Mouse (Mus musculus) lung, postnatal 25 days (tissue): ENCODE measurements around the gene Snrpb.

ENCODE experiments used
- DNase-seq: peaks from one replicate; pipeline ENCODE4 v3.0.0; 2022; ENCODE audit warnings: low spot score

Snrpb gene

DNA sequence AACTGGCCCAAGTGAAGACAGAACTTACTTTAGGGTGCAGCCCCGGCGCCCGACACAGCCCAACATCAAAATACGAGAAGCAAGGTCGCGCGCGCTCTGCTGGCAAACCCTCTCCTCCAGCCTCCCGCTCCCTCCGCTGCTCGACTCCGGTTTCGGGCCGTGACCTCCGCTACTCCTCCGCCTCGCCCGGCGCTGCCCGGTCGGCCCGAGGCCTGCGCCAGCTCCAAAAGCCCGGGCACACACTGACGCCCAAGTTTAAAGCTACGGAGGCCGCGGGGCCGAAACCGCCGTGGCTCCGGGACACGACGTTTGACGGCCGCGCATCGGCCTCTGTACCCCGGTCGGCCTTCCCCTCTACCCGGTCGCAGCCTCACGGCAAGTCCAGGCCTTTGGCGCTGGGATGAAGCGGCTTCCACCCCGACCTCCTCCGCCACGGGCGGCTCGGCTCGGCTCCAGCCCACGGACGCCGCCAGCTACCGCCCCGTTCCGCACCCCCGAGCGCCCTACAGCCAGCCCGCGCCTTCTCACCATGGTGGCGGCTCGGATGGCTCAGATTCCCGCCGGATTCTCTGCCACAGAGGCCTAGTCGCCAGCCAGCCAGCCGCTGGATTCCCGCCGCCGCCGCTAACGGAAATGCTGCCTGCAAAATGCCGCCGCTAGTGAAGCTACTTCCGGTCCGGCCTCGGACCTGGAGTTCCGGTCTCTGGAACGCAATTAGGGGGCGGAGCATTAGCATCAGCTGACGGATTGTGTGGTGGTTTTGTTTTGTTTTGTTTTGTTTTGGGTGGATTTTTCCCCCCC is at the start of gene Snrpb:
Snrpb (minus strand) TSS at position 698 of the 801 bp plus-strand sequence.
- DNase-seq, result peak; percentile 92

- no peak for DNase-seq
Measured at GRCm38 (mm10) chr2:130211581-130211980, 32.4 kb upstream of the Snrpb start.

DNA sequence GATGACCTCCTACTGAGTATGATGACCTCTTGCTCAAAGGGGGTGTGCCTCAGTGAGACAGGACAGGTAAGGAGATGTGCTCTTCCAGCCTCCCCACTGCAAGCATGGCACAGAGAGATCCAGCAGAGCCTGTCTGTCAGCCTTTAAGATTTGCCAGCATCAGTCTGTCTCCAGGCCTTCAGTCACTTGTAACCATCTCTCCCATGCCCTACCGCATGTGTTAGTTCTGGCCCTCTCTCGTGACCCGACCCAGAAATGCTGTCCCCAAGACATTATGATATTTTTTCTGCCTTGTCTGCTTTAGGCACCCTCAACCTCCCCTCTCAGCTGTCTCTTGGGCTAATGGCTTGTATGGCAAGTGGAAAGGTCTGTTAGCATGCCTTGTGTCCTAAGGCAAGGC is 30.4 kb upstream of the Snrpb start:
- DNase-seq, result no peak

DNA sequence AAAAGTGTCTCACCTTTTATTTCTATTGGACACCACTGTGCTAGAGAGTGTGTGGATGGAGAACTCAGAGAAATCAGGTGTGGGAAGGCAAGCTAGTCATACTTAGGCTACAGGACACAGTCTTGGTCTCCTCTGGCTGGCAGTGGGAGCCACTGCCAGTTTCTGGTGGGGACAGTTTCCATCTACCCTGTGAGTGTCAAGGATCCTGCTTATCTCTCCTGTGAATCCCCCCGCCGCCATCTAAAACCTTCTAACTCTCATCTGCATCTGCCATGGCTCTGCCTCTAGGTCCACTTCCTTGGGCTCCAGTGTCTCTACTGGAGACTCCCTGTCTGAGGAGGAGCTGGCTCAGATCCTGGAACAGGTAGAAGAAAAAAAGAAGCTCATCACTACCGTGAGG is 28.8 kb upstream of the Snrpb start:
- DNase-seq, result no peak

- no peak for DNase-seq
Measured at GRCm38 (mm10) chr2:130207376-130207775, 28.2 kb upstream of the Snrpb start.

- DNase-seq, result no peak
Measured at GRCm38 (mm10) chr2:130200961-130201360, 21.8 kb upstream of the Snrpb start.

GRCm38 (mm10) chr2:130194894-130195293 is 15.7 kb upstream of the Snrpb start, which contains the start of gene Tmc2:
Tmc2 (plus strand) TSS chr2:130195194.
- DNase-seq, result no peak

- DNase-seq, result no peak
Measured at GRCm38 (mm10) chr2:130188391-130188790, 9.2 kb upstream of the Snrpb start.

GRCm38 (mm10) chr2:130179507-130180019 is 360 bp upstream of the Snrpb start:
- DNase-seq, result no peak

GRCm38 (mm10) chr2:130178381-130178705 is 860 bp downstream of the Snrpb start:
- DNase-seq, result no peak

- peak; percentile 7 for DNase-seq
Measured at GRCm38 (mm10) chr2:130176820-130177219, 2.4 kb downstream of the Snrpb start.

- no peak for DNase-seq
Measured at GRCm38 (mm10) chr2:130171674-130172073, 7.5 kb downstream of the Snrpb start.

DNA sequence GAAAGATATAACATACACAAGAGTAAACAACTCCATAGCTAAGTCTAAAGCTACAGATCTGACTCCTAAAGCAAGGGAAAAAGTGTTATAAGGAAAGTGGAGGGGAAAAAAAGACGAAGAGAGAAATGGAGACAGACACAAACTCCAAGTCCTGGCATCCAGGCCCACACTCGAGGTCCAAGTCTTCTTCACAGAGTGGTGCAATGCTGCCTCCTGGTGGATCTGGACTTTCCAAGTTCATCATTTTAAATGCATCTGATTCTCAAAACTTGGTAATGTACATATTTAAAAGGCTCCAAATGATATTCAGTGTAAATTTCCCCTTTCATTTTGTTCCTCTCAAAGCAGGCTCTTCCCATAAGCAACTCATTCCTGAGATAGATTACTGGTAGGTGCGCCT is 11.3 kb downstream of the Snrpb start:
- peak; percentile 12 for DNase-seq

DNA sequence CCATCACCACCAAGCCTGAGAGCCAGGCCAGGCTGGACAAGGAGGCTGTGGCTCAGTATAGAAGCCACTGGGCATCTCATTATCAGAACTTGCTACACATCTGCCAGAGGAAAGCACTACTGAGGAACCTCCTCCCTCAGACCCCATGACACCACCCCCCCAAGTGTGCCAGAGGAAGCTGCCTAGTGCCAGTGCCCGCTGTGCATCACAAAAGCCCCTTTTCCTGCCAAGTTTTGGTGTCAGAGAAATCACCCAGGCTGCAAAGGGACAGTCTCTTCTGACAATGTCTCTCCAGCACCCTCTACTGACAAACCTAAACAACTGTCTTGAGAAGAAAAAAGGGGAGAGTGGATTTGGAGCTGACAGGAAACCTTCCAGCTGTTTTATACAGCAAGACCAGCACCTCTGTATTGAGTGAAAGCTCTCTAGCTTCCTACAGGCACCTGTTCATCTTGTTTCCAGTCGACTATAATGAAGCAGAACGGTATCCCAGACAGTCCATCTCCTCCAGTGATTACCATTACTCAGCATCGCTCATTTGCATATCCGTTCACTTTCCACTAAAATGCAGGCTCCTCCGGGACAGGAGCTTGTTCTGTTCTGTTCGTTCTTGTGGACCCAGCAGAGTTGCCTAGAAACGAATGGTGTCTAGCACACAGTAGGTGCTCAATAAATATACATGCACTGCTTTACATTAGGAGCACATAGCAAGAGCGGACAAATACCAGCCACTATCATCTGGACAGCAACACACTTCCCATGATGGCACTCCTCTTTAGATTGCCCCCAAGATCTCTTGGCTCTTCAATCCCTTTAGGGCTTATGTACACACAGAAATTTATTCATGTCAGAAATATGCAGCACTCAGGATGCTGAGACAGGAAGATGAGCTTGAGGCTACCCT is 12.6 kb downstream of the Snrpb start:
- peak; percentile 10 for DNase-seq

DNA sequence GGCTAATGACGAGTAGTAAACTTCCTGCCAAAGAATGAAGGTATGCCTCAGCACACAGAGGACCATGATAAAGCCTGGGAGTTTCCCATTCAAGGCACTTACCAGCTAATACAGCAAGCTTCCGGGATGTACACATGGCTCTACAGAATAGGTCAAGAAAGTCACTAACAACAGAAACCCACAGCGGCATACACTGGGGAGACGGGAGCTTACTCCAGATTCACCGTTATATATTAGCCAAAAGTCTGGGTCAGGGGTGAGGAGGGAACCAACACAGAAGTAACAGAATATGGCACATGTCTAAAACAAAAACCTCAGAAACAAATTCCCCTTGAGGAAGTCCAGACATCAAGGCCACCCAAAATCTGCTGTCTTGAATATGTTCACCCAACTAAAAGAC is 16.5 kb downstream of the Snrpb start:
- no peak for DNase-seq

GRCm38 (mm10) chr2:130158088-130158437 is 21.1 kb downstream of the Snrpb start:
- DNase-seq, result no peak

- no peak for DNase-seq
Measured at GRCm38 (mm10) chr2:130157231-130158087, 21.7 kb downstream of the Snrpb start.

DNA sequence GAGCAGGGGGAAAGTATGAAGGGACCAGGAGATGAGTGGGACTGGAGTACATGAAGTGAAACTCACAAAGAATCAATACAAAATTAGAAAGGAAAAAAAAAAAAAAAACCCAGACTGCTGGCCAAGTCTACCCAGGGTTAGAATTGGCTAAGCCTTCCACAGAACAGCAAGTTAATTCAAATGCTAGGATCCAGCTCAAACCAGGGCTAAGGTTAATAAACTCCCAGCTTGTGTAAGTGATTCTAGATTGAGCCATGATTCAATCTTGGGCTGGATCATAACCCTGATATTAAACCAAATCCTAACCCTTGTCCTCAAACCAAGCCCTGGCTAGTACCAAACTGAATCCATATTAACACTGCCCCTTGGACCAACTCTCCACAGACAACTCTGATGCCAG is 23.4 kb downstream of the Snrpb start:
- DNase-seq, result no peak

GRCm38 (mm10) chr2:130155171-130155570 is 24.0 kb downstream of the Snrpb start:
- DNase-seq, result no peak

DNA sequence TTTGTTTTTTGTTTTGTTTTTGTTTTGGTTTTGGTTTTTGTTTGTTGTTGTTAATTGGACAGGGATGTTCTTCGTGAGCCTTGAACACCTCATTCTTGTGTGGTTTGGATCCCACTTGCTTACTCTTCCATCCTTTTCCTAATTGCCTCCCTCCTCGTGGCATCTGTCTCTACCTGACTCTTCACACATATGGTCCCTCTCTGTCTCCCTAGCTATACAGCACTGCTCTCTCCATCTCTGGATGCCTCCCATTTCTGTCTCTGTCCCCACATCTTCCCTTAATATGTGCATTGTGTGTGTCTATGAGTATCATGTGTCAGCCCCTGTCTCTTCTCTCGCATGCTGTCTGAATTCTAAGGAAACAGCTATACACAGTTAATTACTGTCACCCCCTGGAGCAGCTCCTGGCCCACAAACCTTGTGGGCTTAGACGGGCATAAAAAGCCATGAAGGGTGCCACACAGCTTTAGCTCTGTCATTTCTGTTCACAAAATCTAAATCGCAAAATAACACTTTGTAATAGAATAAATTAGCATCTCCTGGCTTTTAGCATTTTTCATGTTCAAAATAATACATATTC is 33.0 kb downstream of the Snrpb start:
- DNase-seq, result no peak

GRCm38 (mm10) chr2:130144703-130145324 is 34.4 kb downstream of the Snrpb start:
- DNase-seq, result no peak
